Mouse (Mus musculus): ENCODE results near the gene Myl9.
"Not testable (repeated sequence)": the region's sequence is repeated elsewhere in the genome, so short reads cannot be mapped to it uniquely, and the experiment has no call there.

- not testable (repeated sequence) for TF ChIP-seq CTCF (IDR thresholded peaks at IDR 0.05; ENCODE audit: control insufficient read depth, insufficient read depth, insufficient read length); MAX (IDR thresholded peaks at IDR 0.05)
Observed at GRCm38 (mm10) chr2:156802116-156802515, 26.9 kb downstream of the Myl9 start.

Data from C2C12 (cell line).